Mouse (Mus musculus) kidney, embryonic 14.5 days (tissue): ENCODE data around the gene Ntn1. TPM values are rescaled to one million over a fixed set of nuclear protein-coding genes. Genes with fewer than 3 reads are reported as not detected.
A peak's percentile ranks its signal among the peaks of the same experiment; 100 is the strongest.

Source experiments
- ATAC-seq: fragments of 200-750 bp; cut with Nextera tagmentation; 2 replicates; pipeline ENCODE4 v1.8.0; 2017; ENCODE audit warnings: moderate number of reproducible peaks, mild to moderate bottlenecking, moderate TSS enrichment, moderate library complexity; ENCODE audit not compliant: low FRiP score, low TSS enrichment
- H3K27ac ChIP-seq: fragments of 300-500 bp; sonication (generic); 2 replicates; pipeline ENCODE4 v1.5.1; 2014; ENCODE audit warnings: low read depth, mild to moderate bottlenecking, low read length, moderate library complexity, mixed read lengths
- H3K27me3 ChIP-seq: fragments of 300-500 bp; sonication (generic); 2 replicates; pipeline ENCODE4 v1.6.1; 2014; ENCODE audit warnings: mild to moderate bottlenecking, low read length; ENCODE audit not compliant: control insufficient read depth, insufficient read depth
- H3K36me3 ChIP-seq: fragments of 300-500 bp; sonication (generic); 2 replicates; pipeline ENCODE4 v1.6.1; 2014; ENCODE audit warnings: low read length, mixed read lengths; ENCODE audit not compliant: control insufficient read depth, insufficient read depth
- H3K4me1 ChIP-seq: fragments of 300-500 bp; sonication (generic); 2 replicates; pipeline ENCODE4 v1.6.1; 2014; ENCODE audit warnings: low read length, mixed read lengths; ENCODE audit not compliant: control insufficient read depth, insufficient read depth
- H3K4me2 ChIP-seq: fragments of 300-500 bp; sonication (generic); replicated peaks from 2 replicates; pipeline ENCODE4 v1.6.1; 2014; ENCODE audit warnings: low read depth, mild to moderate bottlenecking, low read length
- H3K4me3 ChIP-seq: fragments of 300-500 bp; sonication (generic); 2 replicates; pipeline ENCODE4 v1.5.1; 2014; ENCODE audit warnings: mild to moderate bottlenecking, low read length
- H3K9ac ChIP-seq: fragments of 300-500 bp; sonication (generic); 2 replicates; pipeline ENCODE4 v1.6.1; 2014; ENCODE audit warnings: low read depth, mild to moderate bottlenecking, low read length, moderate library complexity
- H3K9me3 ChIP-seq: fragments of 300-500 bp; sonication (generic); 2 replicates; pipeline ENCODE4 v1.6.1; 2016; ENCODE audit warnings: low read length; ENCODE audit not compliant: control insufficient read depth
- WGBS: fragments of 180-500 bp; shearing (Covaris S2); extraction: QIAGEN DNeasy Blood & Tissue Kit; methylation state at CpG from one replicate; pipeline ENCODE4 v1.1.7; 2014; 5-methylcytosine and 5-hydroxymethylcytosine counted together
- polyA plus RNA-seq: library from polyadenylated mRNA; unstranded; fragments of >200 nt; fragmentation: Nextera tagmentation; extraction: Ambion mirVana; gene quantifications from 2 replicates; pipeline ENCODE4 v1.2.1, GENCODE M21; 2014

Gene Ntn1
- polyA plus RNA-seq, 1 experiment from 2014 or later: 8.5 TPM

DNA sequence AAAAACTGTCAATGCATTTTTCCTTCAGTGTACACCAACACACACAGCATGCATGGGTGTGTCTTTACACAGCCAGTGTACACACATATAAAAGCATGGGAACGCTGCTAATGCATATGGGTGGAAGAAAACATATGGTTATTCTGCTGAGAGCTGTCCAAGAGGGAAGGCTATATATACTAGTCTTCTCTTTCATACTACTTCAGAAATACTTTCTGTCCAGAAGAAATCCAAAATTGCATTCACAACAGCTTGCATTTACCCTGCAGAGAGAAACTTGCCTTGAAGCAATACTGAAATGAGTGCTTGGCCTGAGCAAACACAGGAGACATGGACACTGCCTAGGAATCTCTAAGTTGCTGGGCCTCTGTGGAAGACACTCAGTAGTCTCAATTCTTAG lies 18.8 kb downstream of the Ntn1 start:
- no peak overlapping the region for H3K4me3 ChIP-seq
- no peak for ATAC-seq
- H3K9ac ChIP-seq: no peak overlapping the region
- no peaks in the 10 kb centered on the region for H3K36me3 ChIP-seq
- 73% methylated on average over 1 of the region's 1 CpGs for WGBS
- peaks cover 28% of the 10 kb centered on the region; the same call in 1 of the 2 replicates for H3K4me1 ChIP-seq
- no peaks in the 10 kb centered on the region for H3K9me3 ChIP-seq
- H3K4me2 ChIP-seq: no peak overlapping the region
- no peak overlapping the region for H3K27ac ChIP-seq
- H3K27me3 ChIP-seq: peaks cover 44% of the 10 kb centered on the region

DNA sequence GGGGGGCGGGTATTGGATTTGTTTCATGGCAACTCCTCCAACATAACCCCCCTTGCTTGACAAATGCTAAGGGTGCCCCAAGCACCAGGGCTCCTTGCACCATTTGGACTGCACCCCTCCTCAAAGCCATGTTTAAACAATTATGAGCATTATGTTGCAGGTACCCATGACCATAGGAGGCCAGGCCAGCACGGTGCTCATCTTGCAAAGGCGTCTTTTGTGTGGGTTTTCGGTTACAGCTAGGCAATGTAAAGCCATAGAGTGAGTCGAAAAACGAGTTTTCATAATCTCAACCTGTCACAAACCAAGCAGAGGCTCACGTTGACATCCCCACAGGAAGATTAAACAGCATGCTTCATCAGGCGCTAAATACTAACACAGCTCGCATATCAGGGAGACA lies 19.3 kb downstream of the Ntn1 start:
- no peak for ATAC-seq
- H3K9ac ChIP-seq: no peak overlapping the region
- no peak overlapping the region for H3K27ac ChIP-seq
- H3K4me2 ChIP-seq: no peak overlapping the region
- 69% methylated on average over 9 of the region's 9 CpGs for WGBS
- H3K4me3 ChIP-seq: no peak overlapping the region
- H3K27me3 ChIP-seq: peaks cover 43% of the 10 kb centered on the region
- peaks cover 28% of the 10 kb centered on the region; the same call in 1 of the 2 replicates for H3K4me1 ChIP-seq
- H3K9me3 ChIP-seq: no peaks in the 10 kb centered on the region
- H3K36me3 ChIP-seq: no peaks in the 10 kb centered on the region

DNA sequence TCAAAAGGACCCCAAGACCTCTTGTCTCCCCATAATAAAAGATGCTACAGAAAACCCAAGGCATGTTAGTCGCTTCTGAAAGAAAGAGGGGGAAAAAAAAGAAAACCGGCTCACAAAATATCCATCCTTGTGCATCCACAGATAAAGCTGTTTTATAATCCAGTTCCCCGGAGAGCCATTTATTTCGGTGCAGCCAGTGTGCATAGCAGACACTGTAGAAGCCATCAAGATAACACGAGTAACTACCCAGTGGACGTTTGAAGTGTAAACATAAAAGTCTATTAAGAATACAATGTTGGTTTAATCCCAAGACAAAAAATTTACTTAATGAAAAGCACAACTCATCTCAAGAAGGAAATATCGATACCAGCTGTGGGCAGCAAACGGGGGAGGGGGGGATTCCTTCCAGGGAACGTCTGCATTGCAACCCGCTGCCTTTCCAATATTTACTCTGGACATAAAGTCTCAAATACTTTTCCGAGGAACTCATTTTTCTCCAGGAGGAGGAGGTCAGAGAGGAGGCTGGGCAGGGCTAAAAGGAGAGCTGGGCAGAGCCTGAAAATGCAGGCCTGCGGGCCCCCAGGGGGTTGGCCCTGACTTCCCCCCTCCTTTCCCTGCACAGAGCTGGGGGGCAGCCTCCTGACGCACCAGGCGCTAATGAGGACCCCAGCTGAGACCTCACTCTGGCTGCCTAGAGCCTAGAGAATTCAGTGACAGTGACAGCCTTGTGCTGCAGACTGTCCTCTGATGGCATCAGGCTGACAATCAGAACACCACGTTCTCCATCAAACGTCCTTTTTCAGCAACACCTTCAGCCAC lies 21.5 kb downstream of the Ntn1 start:
- WGBS: 17% methylated on average over 16 of the region's 16 CpGs
- peak overlapping the region; percentile 19; the same call in 1 of the 2 replicates for H3K4me2 ChIP-seq

DNA sequence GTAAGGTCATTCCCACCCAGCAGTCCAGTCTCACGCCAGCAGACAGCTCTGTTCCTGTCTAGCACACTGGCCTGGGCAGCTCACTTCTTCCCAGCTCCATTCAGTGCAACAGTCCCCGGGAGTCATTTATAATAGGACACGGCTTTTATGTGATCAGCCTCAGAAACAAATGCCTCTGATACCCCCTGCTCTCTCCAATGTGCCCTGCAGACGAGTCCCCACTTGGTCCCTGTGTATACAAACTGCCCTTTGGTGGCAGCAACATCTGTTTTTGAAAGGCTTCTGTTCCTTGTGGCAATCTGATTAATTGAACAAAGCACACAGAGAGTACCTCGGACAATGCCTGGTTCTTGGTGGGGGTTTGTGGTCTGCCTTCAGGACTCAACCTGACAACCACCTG lies 22.2 kb downstream of the Ntn1 start:
- Histone ChIP-seq H3K4me1 (0 out of 2 replicates have a peak, but pooled peaks cover 16% of the 10 kb centered on the region), H3K36me3 (no peaks in the 10 kb centered on the region), H3K4me2 (no peak overlapping the region), H3K27ac (no peak overlapping the region), H3K9me3 (no peaks in the 10 kb centered on the region), H3K4me3 (no peak overlapping the region), H3K9ac (no peak overlapping the region), H3K27me3 (peaks cover 17% of the 10 kb centered on the region)
- 24% methylated on average over 5 of the region's 5 CpGs for WGBS
- ATAC-seq: no peak

More for the DNA sequence above, 21.5 kb downstream of the Ntn1 start:
- H3K4me3 ChIP-seq: no peak overlapping the region
- H3K36me3 ChIP-seq: no peaks in the 10 kb centered on the region
- no peak overlapping the region for H3K27ac ChIP-seq
- H3K27me3 ChIP-seq: peaks cover 23% of the 10 kb centered on the region
- H3K9me3 ChIP-seq: no peaks in the 10 kb centered on the region
- 0 out of 2 replicates have a peak, but pooled peaks cover 11% of the 10 kb centered on the region for H3K4me1 ChIP-seq
- ATAC-seq: no peak
- H3K9ac ChIP-seq: no peak overlapping the region

DNA sequence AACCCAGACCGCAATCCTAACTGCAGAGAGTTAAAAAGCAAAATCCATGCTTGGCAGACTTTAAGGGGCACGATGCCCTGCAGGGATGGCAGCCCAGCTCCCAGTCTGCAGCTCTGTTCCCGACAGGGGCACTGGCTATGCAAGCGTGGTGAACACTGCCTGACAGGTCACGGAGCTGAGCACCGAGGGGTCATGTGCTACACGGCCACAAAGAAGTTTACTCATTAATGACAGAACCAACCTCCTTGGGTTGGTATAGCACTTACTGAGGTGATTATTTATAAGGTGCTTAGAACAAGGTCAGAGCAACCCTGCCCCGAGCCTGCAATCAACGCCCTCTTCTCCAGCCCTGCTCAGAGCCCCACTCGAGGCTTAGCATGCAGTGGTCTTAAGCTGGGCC lies 27.5 kb downstream of the Ntn1 start:
- Histone ChIP-seq H3K9me3 (no peaks in the 10 kb centered on the region), H3K4me3 (no peak overlapping the region), H3K36me3 (no peaks in the 10 kb centered on the region), H3K4me1 (peaks cover 19% of the 10 kb centered on the region), H3K27me3 (no peaks in the 10 kb centered on the region), H3K4me2 (no peak overlapping the region), H3K9ac (no peak overlapping the region), H3K27ac (peak overlapping the region; percentile 51; the same call in 1 of the 2 replicates)
- WGBS: 38% methylated on average over 10 of the region's 10 CpGs
- peak; percentile 63; the same call in 1 of the 2 replicates for ATAC-seq

DNA sequence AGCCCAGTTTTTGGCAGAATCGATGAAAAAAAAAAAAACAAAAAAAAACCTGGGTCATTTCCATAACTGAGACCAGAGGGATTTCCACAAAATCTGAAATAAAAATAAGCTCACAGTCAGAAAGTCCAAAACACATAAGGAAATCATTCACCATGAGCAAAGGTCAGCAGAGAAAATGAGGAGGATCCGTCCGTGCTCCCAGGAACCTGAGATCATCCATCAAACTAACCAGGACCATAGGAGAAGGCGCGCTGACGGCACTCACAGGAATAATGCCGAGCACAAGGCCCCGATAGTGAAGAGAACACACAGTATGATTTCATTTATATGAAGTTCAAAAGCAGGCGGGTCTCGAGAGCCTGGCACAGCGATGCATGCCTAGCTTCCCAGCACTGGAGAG lies 29.0 kb downstream of the Ntn1 start:
- no peak overlapping the region for H3K4me2 ChIP-seq
- H3K27me3 ChIP-seq: no peaks in the 10 kb centered on the region
- H3K9ac ChIP-seq: no peak overlapping the region
- 58% methylated on average over 11 of the region's 11 CpGs for WGBS
- H3K9me3 ChIP-seq: no peaks in the 10 kb centered on the region
- ATAC-seq: no peak
- H3K27ac ChIP-seq: no peak overlapping the region
- H3K36me3 ChIP-seq: no peaks in the 10 kb centered on the region
- H3K4me1 ChIP-seq: peaks cover 19% of the 10 kb centered on the region
- no peak overlapping the region for H3K4me3 ChIP-seq

DNA sequence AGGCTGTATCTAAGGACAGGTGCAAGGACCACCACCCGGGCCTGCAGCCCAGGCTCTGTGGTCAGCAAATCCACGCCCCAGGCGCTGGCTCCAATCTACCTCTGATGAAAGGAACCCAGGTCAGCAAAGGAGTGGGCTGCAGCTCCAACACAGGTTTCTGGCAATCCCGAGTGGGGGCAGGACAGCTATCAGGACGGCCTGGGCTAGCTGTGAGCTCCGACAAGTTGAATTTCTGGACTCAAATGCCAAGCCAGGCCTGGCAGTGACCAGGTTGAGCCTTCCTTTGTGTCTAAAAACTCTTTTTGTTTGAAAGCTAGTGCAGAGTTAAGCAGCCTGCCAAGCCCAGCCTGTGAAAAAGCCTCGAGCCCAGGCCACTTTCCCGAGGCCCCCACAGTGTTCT lies 43.7 kb downstream of the Ntn1 start:
- no peaks in the 10 kb centered on the region for H3K36me3 ChIP-seq
- H3K4me1 ChIP-seq: no peaks in the 10 kb centered on the region
- no peak overlapping the region for H3K9ac ChIP-seq
- no peak overlapping the region for H3K4me2 ChIP-seq
- H3K9me3 ChIP-seq: 0 out of 2 replicates have a peak, but pooled peaks cover 5% of the 10 kb centered on the region
- 82% methylated on average over 8 of the region's 8 CpGs for WGBS
- no peak overlapping the region for H3K4me3 ChIP-seq
- ATAC-seq: no peak
- H3K27me3 ChIP-seq: no peaks in the 10 kb centered on the region
- H3K27ac ChIP-seq: no peak overlapping the region

DNA sequence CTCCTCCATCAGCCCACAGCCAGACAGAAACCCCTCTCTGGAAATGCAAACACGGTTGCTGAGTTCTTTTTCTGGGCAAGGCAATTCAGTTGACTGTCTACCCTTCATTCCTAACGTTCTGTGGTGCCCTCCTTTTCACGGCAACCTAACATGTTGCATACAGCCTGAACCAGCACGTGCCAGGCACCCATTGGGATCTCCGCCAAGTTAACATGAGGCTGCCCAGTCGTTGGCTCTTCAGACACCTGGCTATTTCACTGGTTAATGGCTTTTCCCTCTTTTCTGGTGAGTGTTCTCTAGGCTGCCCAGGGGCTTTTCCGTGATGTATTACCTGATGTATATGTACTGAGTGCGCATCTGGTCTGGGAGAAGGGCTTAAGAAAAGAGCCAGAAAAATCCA lies 45.1 kb downstream of the Ntn1 start:
- Histone ChIP-seq H3K27ac (no peak overlapping the region), H3K4me2 (no peak overlapping the region), H3K9me3 (0 out of 2 replicates have a peak, but pooled peaks cover 5% of the 10 kb centered on the region), H3K9ac (no peak overlapping the region), H3K4me3 (no peak overlapping the region), H3K27me3 (no peaks in the 10 kb centered on the region), H3K36me3 (no peaks in the 10 kb centered on the region), H3K4me1 (no peaks in the 10 kb centered on the region)
- WGBS: 82% methylated on average over 8 of the region's 8 CpGs
- ATAC-seq: no peak

DNA sequence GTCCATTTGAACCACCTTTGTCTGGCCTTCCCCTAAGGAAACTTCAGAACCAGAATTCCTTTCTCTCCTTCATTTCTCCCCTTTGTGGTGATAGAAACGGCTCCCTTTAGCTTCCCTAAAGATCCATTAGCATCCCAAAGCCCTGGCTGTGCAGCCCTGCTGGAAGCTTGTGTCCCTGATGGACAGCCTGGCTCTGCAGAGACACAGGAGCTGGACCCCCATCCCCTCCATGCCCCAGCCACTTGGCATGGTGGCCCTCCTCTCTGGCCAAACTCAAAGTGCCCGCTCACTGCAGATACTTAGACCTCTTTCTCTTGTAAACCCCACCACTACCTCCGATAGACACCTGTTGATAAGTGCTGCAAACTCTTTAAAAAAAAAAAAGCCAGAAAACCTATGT lies 45.8 kb downstream of the Ntn1 start:
- Histone ChIP-seq H3K27me3 (no peaks in the 10 kb centered on the region), H3K27ac (no peak overlapping the region), H3K36me3 (no peaks in the 10 kb centered on the region), H3K4me2 (no peak overlapping the region), H3K4me3 (no peak overlapping the region), H3K4me1 (no peaks in the 10 kb centered on the region), H3K9ac (no peak overlapping the region), H3K9me3 (0 out of 2 replicates have a peak, but pooled peaks cover 5% of the 10 kb centered on the region)
- WGBS: 81% methylated on average over 3 of the region's 3 CpGs
- no peak for ATAC-seq
